Mouse (Mus musculus): Measurements from ENCODE around the gene Huwe1. TPM values are rescaled to one million over a fixed set of nuclear protein-coding genes. Genes with fewer than 3 reads are reported as not detected.

Gene Huwe1
- total RNA-seq (2017) = 161 and 197 TPM in 2 replicates

DNA sequence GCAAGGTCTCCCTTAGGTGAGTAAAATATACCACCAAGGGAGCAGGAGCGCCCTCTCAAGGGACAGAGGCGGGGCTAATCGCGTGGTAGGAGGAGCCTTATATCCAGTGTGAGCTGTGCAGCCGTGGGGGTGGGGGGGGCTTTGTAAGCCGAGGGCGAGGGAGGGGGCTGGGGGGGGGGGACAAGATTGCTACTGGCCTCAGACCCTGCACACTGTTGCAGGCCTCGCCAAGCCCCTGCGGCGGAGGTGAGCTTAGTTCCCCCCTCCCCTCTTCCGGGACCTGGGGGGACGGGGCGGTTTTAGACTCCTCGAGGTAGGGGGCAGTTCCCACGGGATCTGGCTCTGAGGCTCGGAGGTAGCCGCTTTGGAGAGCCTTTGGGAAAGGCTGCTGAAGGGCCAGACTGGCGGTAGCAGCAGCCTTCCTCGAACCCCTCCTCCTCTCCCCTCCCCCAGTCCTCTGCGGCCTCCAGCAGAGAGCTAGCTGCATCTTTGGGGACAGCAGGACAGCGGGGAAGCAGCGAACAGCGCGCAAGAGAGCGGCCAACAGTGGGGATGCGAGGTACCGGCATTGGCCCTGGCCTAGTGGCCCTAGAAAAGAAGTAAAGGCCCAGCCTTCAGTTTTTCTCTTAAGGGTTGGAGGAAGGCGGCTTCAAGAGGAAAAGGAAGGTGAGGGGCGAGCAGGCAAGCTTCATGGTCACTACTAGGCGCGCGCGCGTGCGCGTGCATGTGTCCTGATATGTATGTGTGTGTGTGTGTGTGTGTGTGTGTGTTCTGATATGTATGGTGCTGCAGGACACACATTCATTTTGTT, at the start of gene Huwe1:
Gene Huwe1 (plus strand): TSS at position 107 of the 811 bp plus-strand sequence.
- peak; percentile 31 for ATAC-seq (replicated peaks; ENCODE audit: low read depth, poor library complexity, severe bottlenecking)

- no peak for ATAC-seq (replicated peaks; ENCODE audit: low read depth, poor library complexity, severe bottlenecking)
Measured at GRCm38 (mm10) chrX:151780348-151780747, 20.3 kb upstream of the Huwe1 start.

DNA sequence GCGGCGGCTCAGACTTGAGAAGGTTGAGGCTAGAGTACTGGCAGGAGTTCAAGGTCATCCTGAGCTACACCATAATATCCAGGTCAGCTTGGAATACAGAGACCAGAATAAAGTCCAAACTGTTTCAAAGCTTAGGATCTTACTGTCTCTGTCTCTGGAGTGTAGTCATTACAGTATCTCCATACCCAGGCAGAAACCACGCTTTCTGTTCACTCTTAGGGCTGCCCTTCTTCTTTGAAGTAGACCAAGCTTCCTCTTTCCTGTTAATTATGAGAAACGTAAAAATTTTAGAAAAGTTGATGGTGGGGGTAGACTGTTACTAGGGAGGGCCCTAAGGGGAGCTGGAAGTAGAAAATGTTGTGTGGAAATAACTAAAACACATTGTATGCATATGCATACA, 17.7 kb upstream of the Huwe1 start:
- no peak for ATAC-seq (replicated peaks; ENCODE audit: low read depth, poor library complexity, severe bottlenecking)

- no peak for ATAC-seq (replicated peaks; ENCODE audit: low read depth, poor library complexity, severe bottlenecking)
Measured at GRCm38 (mm10) chrX:151792766-151793165, 7.8 kb upstream of the Huwe1 start.

DNA sequence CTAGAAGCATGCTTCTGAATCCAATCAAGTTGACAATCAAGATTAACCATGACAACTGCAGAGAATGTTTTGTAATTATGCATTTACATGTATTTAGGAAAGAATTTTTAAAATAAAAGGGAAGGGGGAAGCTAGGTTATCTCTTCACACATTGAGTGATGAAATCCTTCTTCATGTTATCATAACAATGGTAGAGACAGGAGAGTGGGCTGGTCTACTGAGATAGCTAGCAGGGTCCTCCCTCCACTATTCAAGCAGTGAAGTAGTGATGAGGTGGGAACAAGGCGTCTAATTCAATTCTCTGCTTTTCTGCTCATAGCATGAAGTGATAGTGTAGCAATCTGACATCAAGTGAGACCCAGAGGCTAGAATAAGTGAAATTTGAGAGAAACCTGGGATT, 2.6 kb upstream of the Huwe1 start:
- ATAC-seq (replicated peaks; ENCODE audit: low read depth, poor library complexity, severe bottlenecking) = no peak

DNA sequence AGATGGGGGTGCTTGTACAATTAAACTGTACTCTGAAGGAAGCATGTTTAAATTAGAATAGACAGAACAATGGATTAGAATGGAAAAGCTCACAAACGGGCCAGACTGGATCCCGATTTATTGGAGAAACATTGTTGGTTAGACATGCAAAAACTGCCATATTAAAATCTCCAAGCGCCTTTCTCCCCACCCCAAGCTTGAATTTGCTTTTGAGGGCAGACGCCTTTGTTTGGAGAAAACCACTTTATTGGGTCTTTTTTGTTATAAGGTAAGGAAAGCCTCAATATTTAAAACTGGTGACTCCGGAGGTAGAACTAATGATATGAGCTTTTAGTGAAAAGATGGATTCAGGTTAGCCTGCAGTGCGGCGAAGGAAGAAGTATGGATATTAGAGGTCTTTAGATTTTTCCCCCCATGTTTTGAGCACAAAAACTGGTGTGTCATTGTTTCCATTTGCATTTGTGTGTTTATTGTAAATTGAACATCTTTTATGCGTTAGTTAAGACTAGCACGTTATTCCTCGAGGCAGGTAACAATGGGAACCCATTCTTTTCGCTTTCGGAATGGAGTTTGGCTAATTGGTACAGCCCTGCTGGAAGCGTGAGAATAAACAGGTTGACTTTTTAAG, 1.8 kb downstream of the Huwe1 start:
- ATAC-seq (replicated peaks; ENCODE audit: low read depth, poor library complexity, severe bottlenecking) = no peak

GRCm38 (mm10) chrX:151802956-151803776, 2.6 kb downstream of the Huwe1 start:
- ATAC-seq (replicated peaks; ENCODE audit: low read depth, poor library complexity, severe bottlenecking) = peak; percentile 76

DNA sequence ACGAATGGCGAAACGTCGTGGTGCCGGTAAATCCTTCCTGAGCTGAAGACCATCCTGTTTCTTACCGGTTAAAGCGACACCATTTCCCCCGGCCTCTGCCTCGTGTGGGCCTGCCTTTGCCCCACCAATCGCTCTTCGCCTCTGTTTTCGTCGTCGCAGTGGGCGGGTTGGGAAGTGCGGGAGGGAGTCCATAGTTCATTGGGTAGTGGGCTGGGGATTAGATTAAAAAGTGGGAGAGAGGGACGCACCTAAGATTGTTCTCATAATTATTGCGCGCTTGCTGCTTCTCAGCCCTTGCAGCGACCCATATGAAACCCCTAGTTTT, 3.1 kb downstream of the Huwe1 start:
- peak; percentile 33 for ATAC-seq (replicated peaks; ENCODE audit: low read depth, poor library complexity, severe bottlenecking)

- no peak for ATAC-seq (replicated peaks; ENCODE audit: low read depth, poor library complexity, severe bottlenecking)
Measured at GRCm38 (mm10) chrX:151804388-151804787, 3.8 kb downstream of the Huwe1 start.

- ATAC-seq (replicated peaks; ENCODE audit: low read depth, poor library complexity, severe bottlenecking) = no peak
Measured at GRCm38 (mm10) chrX:151811481-151811880, 10.9 kb downstream of the Huwe1 start.

DNA sequence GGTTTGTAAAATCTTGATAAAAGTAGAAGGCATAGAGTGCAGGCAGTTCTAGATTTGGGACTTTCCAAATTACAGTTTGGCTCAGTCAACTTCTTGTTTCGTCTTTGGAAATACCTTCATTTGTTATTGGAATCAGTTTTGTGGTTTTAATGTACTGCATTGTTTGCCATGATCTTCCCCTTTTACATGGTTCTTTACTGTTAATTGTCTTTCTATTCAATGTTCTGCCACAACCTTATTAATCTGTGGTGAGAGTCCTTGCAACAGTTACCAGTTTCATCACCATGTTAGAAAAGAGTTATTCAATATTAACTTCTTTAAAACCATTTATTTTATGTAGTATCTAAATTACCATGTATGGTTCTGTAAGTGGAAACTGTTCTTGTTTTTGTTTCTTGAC, 13.0 kb downstream of the Huwe1 start:
- ATAC-seq (replicated peaks; ENCODE audit: low read depth, poor library complexity, severe bottlenecking) = no peak

DNA sequence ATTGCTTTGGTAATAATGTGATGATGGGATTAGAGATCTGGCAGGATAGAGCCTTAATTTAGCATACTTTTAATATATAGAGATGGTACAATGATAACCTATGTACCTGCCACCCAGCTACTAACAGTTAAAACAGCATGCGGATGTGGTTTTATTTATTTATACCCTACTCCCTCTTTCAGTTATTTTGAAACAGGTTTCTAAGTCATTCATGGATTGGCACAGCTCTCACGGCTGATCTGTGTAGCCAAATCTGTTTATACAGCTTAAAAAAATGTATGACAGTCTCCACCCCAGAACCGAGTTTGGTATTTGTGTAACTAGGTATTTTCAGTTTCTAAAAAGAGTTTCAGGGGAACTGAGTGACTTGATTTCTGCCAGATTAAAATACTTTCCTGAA, 17.1 kb downstream of the Huwe1 start:
- no peak for ATAC-seq (replicated peaks; ENCODE audit: low read depth, poor library complexity, severe bottlenecking)

DNA sequence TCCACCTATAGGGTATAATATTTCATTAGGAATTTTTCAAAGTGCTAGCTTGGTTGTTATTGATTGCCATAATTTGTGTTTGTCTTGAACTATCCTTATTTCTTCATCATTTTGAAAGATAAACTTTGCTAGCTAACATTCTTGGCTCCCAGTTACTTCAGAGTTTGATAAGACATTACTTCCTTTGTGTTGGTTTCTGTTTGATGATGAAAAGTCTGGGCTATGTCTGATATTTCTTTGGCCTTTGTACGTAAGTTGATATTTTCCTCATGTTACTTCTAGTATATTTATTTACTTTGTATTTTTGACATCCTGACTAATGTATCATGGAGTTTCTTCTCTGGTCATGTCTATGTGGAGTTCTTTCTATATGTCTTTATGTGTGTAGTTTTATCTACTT, 28.4 kb downstream of the Huwe1 start:
- no peak for ATAC-seq (replicated peaks; ENCODE audit: low read depth, poor library complexity, severe bottlenecking)

GRCm38 (mm10) chrX:151831260-151831659, 30.7 kb downstream of the Huwe1 start:
- no peak for ATAC-seq (replicated peaks; ENCODE audit: low read depth, poor library complexity, severe bottlenecking)

DNA sequence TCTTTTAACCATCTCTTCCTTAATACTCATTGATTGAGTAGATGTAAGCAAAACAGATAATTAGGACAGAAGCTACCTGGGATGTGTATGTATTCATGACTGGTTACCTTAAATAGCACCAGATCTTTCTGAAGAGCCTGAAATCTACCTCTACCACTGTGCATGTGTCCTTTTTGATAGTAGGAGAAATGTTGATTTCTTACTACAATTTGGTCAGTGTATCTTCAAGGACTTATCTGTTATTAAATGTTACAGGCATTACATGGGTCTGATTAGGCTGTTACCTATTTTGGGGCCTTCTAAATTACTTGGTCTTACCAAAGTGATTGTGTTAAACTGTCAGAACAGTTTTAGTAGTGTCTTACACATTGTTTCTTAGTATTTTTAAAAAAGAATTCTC, 32.4 kb downstream of the Huwe1 start:
- no peak for ATAC-seq (replicated peaks; ENCODE audit: low read depth, poor library complexity, severe bottlenecking)

- no peak for ATAC-seq (replicated peaks; ENCODE audit: low read depth, poor library complexity, severe bottlenecking)
Measured at GRCm38 (mm10) chrX:151859436-151859835, 58.8 kb downstream of the Huwe1 start.

DNA sequence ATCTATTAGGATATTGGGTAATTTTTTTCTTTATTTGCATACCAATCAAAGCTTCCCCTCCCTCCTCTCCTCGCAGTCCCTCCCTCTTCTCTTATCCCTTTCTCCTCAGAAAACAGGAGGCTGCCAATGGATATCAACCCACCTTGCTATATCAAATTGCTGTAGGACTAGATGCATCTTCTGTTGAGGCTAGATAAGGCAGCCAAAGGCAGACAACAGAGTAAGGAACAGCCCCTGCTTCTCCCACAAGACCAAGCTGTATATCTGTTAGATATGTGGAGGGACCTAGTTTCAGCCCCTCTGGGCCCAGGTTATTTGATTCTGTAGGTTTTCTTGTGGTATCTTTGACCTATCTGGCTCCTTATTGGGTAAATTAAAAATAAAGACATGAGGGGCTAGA, 110.1 kb downstream of the Huwe1 start:
- no peak for ATAC-seq (replicated peaks; ENCODE audit: low read depth, poor library complexity, severe bottlenecking)

GRCm38 (mm10) chrX:151912267-151912666, 111.7 kb downstream of the Huwe1 start:
- ATAC-seq (replicated peaks; ENCODE audit: low read depth, poor library complexity, severe bottlenecking) = no peak

DNA sequence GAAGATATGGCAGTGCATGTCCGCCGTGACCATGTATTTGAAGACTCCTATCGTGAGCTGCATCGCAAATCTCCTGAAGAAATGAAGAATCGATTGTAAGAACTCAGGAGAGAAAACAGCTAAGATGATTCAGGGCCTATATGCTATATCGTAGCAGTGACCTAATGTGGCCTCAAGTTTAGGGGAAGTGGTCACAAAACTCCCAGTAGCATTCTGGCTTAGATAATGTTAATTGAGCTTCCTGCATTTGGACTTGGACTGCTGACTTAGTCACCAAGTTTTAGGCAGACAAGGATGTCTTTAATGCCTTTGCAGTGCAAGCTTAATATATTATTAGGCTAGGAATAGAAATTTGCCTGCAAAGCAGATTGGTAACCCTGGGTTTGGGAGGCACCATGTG, 128.8 kb downstream of the Huwe1 start:
- peak; percentile 56 for ATAC-seq (replicated peaks; ENCODE audit: low read depth, poor library complexity, severe bottlenecking)

DNA sequence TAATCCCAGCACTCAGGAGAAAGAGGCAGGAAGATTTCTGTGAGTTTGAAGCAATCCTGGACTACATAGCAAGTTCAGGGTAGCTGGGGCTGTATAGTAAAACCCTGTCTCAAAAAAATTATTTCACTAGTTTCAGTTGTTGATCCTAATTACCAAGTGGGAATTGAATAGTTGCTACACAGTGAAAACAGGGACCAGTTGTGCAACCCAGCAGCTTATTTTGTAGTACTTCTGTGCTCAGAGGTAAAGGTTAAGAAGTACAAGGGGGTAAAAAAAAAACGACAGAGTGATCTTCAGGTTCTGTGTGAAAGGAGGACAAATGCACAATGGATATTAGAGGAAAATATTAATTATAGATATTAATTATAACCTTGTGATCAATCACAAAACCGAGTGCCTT, 138.2 kb downstream of the Huwe1 start:
- ATAC-seq (replicated peaks; ENCODE audit: low read depth, poor library complexity, severe bottlenecking) = no peak

DNA sequence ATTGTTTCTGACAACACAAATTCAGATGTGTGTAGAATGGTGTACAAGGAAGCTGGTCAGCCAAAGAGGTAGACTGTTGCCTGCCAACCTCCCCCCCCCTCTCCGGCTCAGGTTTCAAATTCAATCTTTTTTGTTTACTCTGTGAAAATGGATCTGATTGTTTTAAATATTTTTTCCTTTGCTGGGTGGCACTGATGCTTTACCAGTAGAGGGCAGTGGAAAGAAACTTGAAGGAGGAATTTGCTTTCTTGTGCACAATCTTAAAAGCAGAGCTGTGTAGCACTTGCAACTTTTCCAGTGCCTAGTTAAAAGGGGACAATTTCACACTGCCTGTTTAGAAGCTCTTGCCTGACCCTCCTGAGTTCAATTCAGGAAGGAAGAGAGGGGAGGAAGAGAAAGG, 146.4 kb downstream of the Huwe1 start:
- ATAC-seq (replicated peaks; ENCODE audit: low read depth, poor library complexity, severe bottlenecking) = no peak
